Mouse (Mus musculus) CH12.LX (cell line): ENCODE measurements at regions not wholly inside any gene's neighbourhood (a gene's known extent, or its start where the extent isn't known, plus 50 kb on each side); places are given as distances from the start of the nearest gene placed in this dataset.
A peak's percentile ranks its signal among the peaks of the same experiment; 100 is the strongest.

Experiments
- DNase-seq: peaks from one replicate; pipeline ENCODE4 v3.0.0-alpha.2; 2013; ENCODE audit errors: extremely low read depth
- H3K27ac ChIP-seq: 2 replicates; pipeline ENCODE4 v1.5.1; 2012; ENCODE audit warnings: low read depth, mild to moderate bottlenecking, control low read depth, moderate library complexity; ENCODE audit not compliant: insufficient read depth
- H3K27me3 ChIP-seq: replicated peaks from 2 replicates; pipeline ENCODE3; 2012; ENCODE audit warnings: inconsistent platforms
- H3K36me3 ChIP-seq, 2 experiments: replicated peaks in 1 of 2; 2 replicates each; pipeline versions ENCODE3 to v1.6.1; 2012; ENCODE audit warnings: inconsistent platforms in 1 of 2, low read length in 1 of 2, mild to moderate bottlenecking in 1 of 2, mixed read lengths in 1 of 2, moderate library complexity in 1 of 2; ENCODE audit not compliant: control insufficient read depth in 1 of 2, insufficient read depth in 1 of 2
- H3K4me1 ChIP-seq, 2 experiments: 2 replicates each; pipeline ENCODE4 v1.6.1; 2012; ENCODE audit warnings: inconsistent platforms in 1 of 2, moderate library complexity in 1 of 2; ENCODE audit not compliant: insufficient read depth in 2 of 2, control insufficient read depth in 1 of 2
- H3K4me2 ChIP-seq: 2 replicates; pipeline ENCODE4 v1.6.1; 2012; ENCODE audit warnings: low read depth, mild to moderate bottlenecking, control low read depth; ENCODE audit not compliant: poor library complexity, insufficient read depth, severe bottlenecking
- H3K4me3 ChIP-seq, 3 experiments: fragments of 150-350 bp in 1 of 3; sonication (generic) in 1 of 3; replicated peaks in 1 of 3; 2 replicates each; pipeline versions ENCODE3 to v1.5.1; 2011 to 2012; ENCODE audit warnings: low read depth in 2 of 3, low read length in 2 of 3, mild to moderate bottlenecking in 2 of 3, moderate library complexity in 2 of 3, control low read depth in 1 of 3, improper control_type of control experiment in 1 of 3, inconsistent platforms in 1 of 3, mixed read lengths in 1 of 3; ENCODE audit not compliant: poor library complexity in 1 of 3
- H3K79me2 ChIP-seq: replicated peaks from 2 replicates; pipeline ENCODE4 v1.6.1; 2012; ENCODE audit warnings: mild to moderate bottlenecking, moderate library complexity; ENCODE audit not compliant: control insufficient read depth, poor library complexity, insufficient read depth, severe bottlenecking; ENCODE audit errors: extremely low read depth
- H3K9ac ChIP-seq: 2 replicates; pipeline ENCODE4 v1.6.1; 2012; ENCODE audit warnings: low read depth, mild to moderate bottlenecking, control low read depth, moderate library complexity; ENCODE audit not compliant: insufficient read depth
- H3K9me3 ChIP-seq: replicated peaks from 2 replicates; pipeline ENCODE3; 2012; ENCODE audit warnings: low read length, inconsistent platforms, mixed read lengths
- BHLHE40 ChIP-seq: IDR thresholded peaks from 2 replicates; pipeline ENCODE4 v1.6.1; 2011; ENCODE audit warnings: mild to moderate bottlenecking, low read depth, low read length, improper control_type of control experiment
- CHD1 ChIP-seq: IDR thresholded peaks from 2 replicates; pipeline ENCODE4 v1.6.1; 2012; ENCODE audit warnings: low read depth, low read length, improper control_type of control experiment, inconsistent platforms
- E2F4 ChIP-seq: IDR thresholded peaks from 2 replicates; pipeline ENCODE4 v1.6.1; 2011; ENCODE audit warnings: low read depth, low read length, improper control_type of control experiment; ENCODE audit not compliant: insufficient replicate concordance
- ELF1 ChIP-seq: IDR thresholded peaks from 2 replicates; pipeline ENCODE4 v1.6.1; 2014; ENCODE audit warnings: low read depth, mild to moderate bottlenecking, inconsistent platforms, low read length, improper control_type of control experiment
- GABPA ChIP-seq: IDR thresholded peaks from 2 replicates; pipeline ENCODE4 v1.6.1; 2012; ENCODE audit warnings: low read depth, low read length, improper control_type of control experiment, inconsistent platforms; ENCODE audit not compliant: insufficient replicate concordance
- HCFC1 ChIP-seq: IDR thresholded peaks from 2 replicates; pipeline ENCODE4 v1.6.1; 2012; ENCODE audit warnings: low read depth, mild to moderate bottlenecking, inconsistent platforms, low read length, improper control_type of control experiment
- IRF4 ChIP-seq: IDR thresholded peaks from 2 replicates; pipeline ENCODE4 v1.6.1; 2014; ENCODE audit warnings: low read depth, mild to moderate bottlenecking, inconsistent platforms, low read length, improper control_type of control experiment
- JUN ChIP-seq: IDR thresholded peaks from 2 replicates; pipeline ENCODE4 v1.6.1; 2011; ENCODE audit warnings: low read depth, mild to moderate bottlenecking, low read length, improper control_type of control experiment, moderate library complexity; ENCODE audit not compliant: insufficient read depth
- JUND ChIP-seq: conservative IDR thresholded peaks from 2 replicates; pipeline ENCODE4 v1.6.1; 2011; ENCODE audit warnings: low read depth, low read length, improper control_type of control experiment
- MAX ChIP-seq: IDR thresholded peaks from 2 replicates; pipeline ENCODE4 v1.6.1; 2011; ENCODE audit warnings: low read length, improper control_type of control experiment
- MXI1 ChIP-seq: IDR thresholded peaks from 2 replicates; pipeline ENCODE4 v1.6.1; 2011; ENCODE audit warnings: mild to moderate bottlenecking, low read depth, low read length, improper control_type of control experiment
- MYC ChIP-seq: IDR thresholded peaks from 2 replicates; pipeline ENCODE4 v1.6.1; 2011; ENCODE audit warnings: low read depth, mild to moderate bottlenecking, improper control_type of control experiment, low read length
- NELFE ChIP-seq: IDR thresholded peaks from 2 replicates; pipeline ENCODE4 v1.6.1; 2011; ENCODE audit warnings: low read depth, low read length, improper control_type of control experiment
- POLR2AphosphoS2 ChIP-seq: IDR thresholded peaks from 2 replicates; pipeline ENCODE4 v1.6.1; 2011; ENCODE audit warnings: low read depth, low read length, improper control_type of control experiment
- RCOR1 ChIP-seq: conservative IDR thresholded peaks from 2 replicates; pipeline ENCODE4 v1.6.1; 2012; ENCODE audit warnings: low read depth, mild to moderate bottlenecking, inconsistent platforms, low read length, improper control_type of control experiment
- SIN3A ChIP-seq: IDR thresholded peaks from 2 replicates; pipeline ENCODE4 v1.6.1; 2012; ENCODE audit warnings: low read length, improper control_type of control experiment, inconsistent platforms
- TBP ChIP-seq: conservative IDR thresholded peaks from 2 replicates; pipeline ENCODE4 v1.6.1; 2011; ENCODE audit warnings: low read depth, low read length, improper control_type of control experiment
- TCF12 ChIP-seq: IDR thresholded peaks from 2 replicates; pipeline ENCODE4 v1.6.1; 2014; ENCODE audit warnings: low read depth, mild to moderate bottlenecking, inconsistent platforms, low read length, improper control_type of control experiment
- UBTF ChIP-seq: IDR thresholded peaks from 2 replicates; pipeline ENCODE4 v1.6.1; 2012; ENCODE audit warnings: low read depth, mild to moderate bottlenecking, inconsistent platforms, low read length, improper control_type of control experiment, moderate library complexity
- USF1 ChIP-seq: IDR thresholded peaks from 2 replicates; pipeline ENCODE4 v1.6.1; 2014; ENCODE audit warnings: low read depth, mild to moderate bottlenecking, inconsistent platforms, low read length, improper control_type of control experiment
- ZKSCAN1 ChIP-seq: IDR thresholded peaks from 2 replicates; pipeline ENCODE4 v1.6.1; 2012; ENCODE audit warnings: low read depth, inconsistent platforms, low read length, improper control_type of control experiment, borderline replicate concordance
- ZNF384 ChIP-seq: IDR thresholded peaks from 2 replicates; pipeline ENCODE4 v1.6.1; 2012; ENCODE audit warnings: low read depth, low read length, improper control_type of control experiment, inconsistent platforms
- dilution Hi-C: fragments of 300-500 bp; cut with MboI; formaldehyde crosslinking; loops from 2 replicates; pipeline ENCODE4 v1.14.3; 2020; ENCODE audit warnings: low sequenced_read_pairs; ENCODE audit not compliant: extremely low pct_unique_long_range_greater_than_20kb, extremely low pct_ligation_motif_present
- in situ Hi-C: fragments of 300-500 bp; cut with MboI; formaldehyde crosslinking; loops from 3 replicates; pipeline ENCODE4 v1.14.3; 2019; ENCODE audit warnings: low sequenced_read_pairs, low pct_ligation_motif_present, low pct_unique_long_range_greater_than_20kb, mixed read lengths

DNA sequence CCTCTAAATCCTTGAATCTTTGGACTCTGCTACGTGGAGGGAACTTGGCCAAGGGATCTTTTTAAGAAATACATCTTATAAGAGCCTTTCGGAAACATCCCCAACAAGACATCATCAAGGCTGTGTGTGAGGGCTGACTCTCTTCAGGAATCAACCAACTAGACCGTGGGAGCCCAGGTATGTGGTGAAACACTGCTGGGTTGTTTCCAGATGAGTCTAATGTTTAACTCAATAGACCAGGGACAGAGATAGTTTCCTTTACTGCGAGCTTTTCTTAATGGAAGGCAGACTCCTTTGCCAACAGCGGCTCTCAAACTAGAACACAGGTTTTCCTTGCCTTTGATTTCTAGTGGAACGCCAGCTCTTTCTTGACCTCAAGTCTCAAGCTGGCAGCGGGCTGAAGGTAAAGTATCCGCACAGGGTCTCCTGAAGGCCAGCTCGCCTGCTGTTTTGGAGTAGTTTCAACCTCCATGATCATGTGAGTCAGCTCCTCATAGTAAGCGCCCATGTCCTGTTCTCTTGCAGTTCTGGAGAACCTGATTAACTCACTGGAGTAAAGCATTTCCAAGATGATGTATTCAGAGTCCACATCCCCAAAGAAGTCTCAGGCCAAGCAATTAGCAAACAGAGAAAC is 345.7 kb upstream of the Prkcq start:
- dilution Hi-C loops, result no loop called here
- Histone ChIP-seq H3K36me3 (no peaks in the 10 kb centered on the region), H3K4me2 (peak overlapping the region; percentile 73; the same call in 1 of the 2 replicates)

DNA sequence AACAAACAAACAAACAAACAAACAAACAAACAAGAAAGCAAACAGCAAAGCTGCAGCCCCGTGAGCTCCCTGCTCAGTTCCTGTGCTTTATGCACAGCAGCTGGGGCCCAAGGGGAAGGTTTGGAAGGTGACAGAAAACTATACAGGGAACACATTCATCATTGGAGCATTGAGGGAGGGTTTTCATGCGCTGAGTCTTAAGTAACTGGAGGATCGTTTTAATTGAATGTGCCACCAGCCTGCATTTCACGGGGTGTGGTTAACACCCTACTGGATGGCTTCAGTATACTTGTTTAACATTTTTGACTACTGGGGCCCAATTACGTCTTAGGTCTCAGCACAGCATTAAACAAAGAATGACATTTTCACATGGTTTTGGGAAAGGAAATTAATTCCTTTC is 331.9 kb upstream of the Prkcq start:
- H3K4me3 ChIP-seq, result no peak overlapping the region
- no peak overlapping the region for H3K4me2 ChIP-seq
- no peak for DNase-seq
- dilution Hi-C loops (no loop called here), in situ Hi-C loops (no loop called here)
- no peak for TF ChIP-seq RCOR1
- no peak for TF ChIP-seq BHLHE40
- no peak for TF ChIP-seq TBP
- TF ChIP-seq UBTF, result no peak
- TF ChIP-seq NELFE, result no peak
- no peak for TF ChIP-seq CHD1
- no peak for TF ChIP-seq TCF12
- no peak for TF ChIP-seq GABPA
- TF ChIP-seq POLR2AphosphoS2, result no peak
- TF ChIP-seq IRF4, result no peak
- TF ChIP-seq USF1, result no peak
- TF ChIP-seq MYC, result no peak
- TF ChIP-seq ZKSCAN1, result no peak
- TF ChIP-seq HCFC1, result no peak
- TF ChIP-seq MAX, result no peak
- no peak for TF ChIP-seq JUN
- TF ChIP-seq E2F4, result no peak
- no peaks in the 10 kb centered on the region for H3K36me3 ChIP-seq
- H3K27ac ChIP-seq, result no peak overlapping the region
- no peaks in the 10 kb centered on the region for H3K79me2 ChIP-seq
- no peaks in the 10 kb centered on the region for H3K9me3 ChIP-seq
- H3K27me3 ChIP-seq, result no peaks in the 10 kb centered on the region
- peaks cover 9 to 13% of the 10 kb centered on the region in 2 experiments for H3K4me1 ChIP-seq
- H3K9ac ChIP-seq, result no peak overlapping the region

More for the DNA sequence above, 345.7 kb upstream of the Prkcq start:
- Histone ChIP-seq H3K79me2 (no peaks in the 10 kb centered on the region), H3K9ac (0 out of 2 replicates have a peak overlapping the region, but pooled peaks have one; percentile 25), H3K27ac (no peak overlapping the region), H3K4me3 (peak overlapping the region in 1 of 3 experiments; percentile 40), H3K9me3 (no peaks in the 10 kb centered on the region), H3K27me3 (no peaks in the 10 kb centered on the region), H3K4me1 (peaks cover 0 to 4% of the 10 kb centered on the region in 2 experiments; a peak in 1 of 4 replicates)
- in situ Hi-C loops, result no loop called here
- no peak for DNase-seq
- TF ChIP-seq SIN3A (no peak), NELFE (no peak), ZNF384 (no peak), MYC (no peak), ELF1 (no peak), TCF12 (no peak), MXI1 (no peak), JUND (no peak), JUN (no peak)
